Mouse (Mus musculus) heart, adult 10 weeks (tissue): ENCODE data around the gene Epha3. TPM values are rescaled to one million over a fixed set of nuclear protein-coding genes. Genes with fewer than 3 reads are reported as not detected.

Source experiments
- polyA plus RNA-seq: library from polyadenylated mRNA; stranded (reverse); fragments of 350-450 nt; fragmentation: Illumina TruSeq; extraction: RNeasy Lipid Tissue Mini Kit (QIAGEN cat#74804); gene quantifications from one replicate; pipeline ENCODE4 v1.2.3, GENCODE M21; 2014; ENCODE audit warnings: low read depth, low replicate concordance

Epha3 gene
- polyA plus RNA-seq: 0.24 TPM

DNA sequence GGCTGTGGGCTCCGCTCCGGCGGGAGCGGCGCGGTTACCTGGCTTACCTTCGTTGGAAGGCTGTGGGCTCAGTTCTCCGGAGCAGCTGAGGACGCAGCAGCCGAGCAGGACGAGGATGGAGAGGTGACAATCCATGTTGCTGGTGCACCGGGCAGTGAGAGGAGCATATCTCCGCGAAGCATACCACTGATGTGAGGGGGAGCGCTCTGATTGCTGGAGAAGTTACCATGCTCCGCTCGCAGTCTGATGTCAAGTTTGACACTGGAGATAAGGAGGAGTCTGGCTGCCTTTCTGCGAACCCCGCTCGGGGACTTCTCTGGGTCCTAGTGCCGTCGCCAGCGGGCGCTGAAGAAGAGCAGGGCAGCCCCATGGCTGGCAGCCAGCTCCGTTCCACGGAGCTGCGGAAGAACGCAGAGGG lies at the start of gene Epha3:
Gene Epha3, minus strand, starts transcription at position 263 of the 418 bp plus-strand sequence.

